Mouse (Mus musculus): Measurements from ENCODE around the gene 9530003J23Rik.
"Not testable (repeated sequence)": the region's sequence is repeated elsewhere in the genome, so short reads cannot be mapped to it uniquely, and the experiment has no call there.

The 9530003J23Rik gene

DNA sequence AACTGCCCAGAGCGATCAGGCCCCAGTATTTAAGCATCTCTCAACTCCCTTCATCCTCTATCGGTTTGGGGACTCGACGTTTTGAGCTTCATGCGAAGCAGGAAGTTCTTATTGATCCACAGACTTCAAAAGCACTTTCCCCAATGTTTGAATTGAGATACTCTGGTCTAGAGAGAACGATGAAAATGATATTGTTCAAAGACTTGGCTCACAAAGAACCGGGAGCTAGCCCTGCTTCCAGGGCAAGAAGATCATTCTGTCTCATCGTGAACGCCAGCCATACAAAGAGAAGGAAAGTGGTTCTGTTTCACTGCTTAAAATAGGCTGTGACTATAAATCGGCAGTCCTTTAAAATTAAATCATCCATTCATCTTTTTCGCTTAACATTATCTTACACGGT, at the start of gene 9530003J23Rik:
Gene 9530003J23Rik, minus strand, starts transcription at position 101 of the 400 bp plus-strand sequence.
- no peak for DNase-seq (ENCODE audit: low spot score in 2 of 2)

DNA sequence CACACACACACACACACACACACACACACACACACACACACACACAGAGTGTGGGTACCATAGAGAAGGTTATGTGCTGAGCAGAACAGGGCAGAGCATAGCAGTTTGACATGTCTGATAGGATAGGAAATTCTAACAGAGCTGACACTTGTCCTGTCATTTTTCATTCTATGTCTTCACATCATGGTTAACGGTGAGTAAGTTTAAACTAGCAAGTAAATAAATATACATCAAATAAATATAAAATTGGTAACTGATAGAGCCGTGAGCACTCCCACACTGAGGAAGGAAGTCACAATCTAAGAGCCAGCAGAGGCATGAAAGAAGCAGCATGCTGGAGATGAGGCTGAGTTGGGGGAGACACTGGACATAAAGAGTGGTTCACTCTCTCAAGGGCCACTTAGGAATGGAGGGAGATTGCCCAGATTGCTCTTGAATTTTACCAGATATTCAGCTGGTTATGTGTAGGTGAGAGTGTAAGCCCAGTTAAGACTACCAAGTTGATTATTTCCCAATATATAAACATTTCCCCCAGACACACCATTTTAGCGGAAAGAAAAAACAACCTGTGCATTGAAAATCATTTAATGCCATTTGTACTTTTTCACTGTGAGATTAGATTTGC, 48.8 kb upstream of the 9530003J23Rik start:
- DNase-seq (ENCODE audit: low spot score in 2 of 2) = no peak

DNA sequence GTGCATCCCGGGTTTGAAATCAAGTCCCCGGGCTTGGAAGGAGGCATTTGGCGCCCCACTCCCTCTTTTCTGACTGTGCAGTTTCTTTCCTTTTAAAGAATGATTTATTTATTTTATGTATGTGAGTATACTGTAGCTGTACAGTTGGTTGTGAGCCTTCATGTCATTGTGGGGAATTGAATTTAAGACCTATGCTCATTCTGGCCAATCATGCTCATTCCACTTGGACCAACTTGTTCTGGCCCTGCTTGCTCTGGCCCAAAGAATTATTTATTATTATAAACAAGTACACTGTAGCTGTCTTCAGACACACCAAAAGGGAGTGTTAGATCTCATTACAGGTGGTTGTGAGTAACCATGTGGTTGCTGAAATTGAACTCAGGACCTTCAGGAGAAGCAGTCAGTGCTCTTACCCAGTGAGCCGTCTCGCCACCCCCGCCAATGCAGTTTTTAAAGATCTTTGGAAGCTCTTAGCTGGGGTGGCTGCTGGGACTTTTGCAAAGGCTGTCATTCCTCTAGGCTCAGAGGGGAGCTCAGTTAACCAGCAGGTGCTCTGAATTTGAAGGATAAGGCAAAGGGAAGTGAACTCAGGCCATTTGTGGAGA, 48.0 kb upstream of the 9530003J23Rik start:
- DNase-seq (ENCODE audit: low spot score in 2 of 2) = no peak

DNA sequence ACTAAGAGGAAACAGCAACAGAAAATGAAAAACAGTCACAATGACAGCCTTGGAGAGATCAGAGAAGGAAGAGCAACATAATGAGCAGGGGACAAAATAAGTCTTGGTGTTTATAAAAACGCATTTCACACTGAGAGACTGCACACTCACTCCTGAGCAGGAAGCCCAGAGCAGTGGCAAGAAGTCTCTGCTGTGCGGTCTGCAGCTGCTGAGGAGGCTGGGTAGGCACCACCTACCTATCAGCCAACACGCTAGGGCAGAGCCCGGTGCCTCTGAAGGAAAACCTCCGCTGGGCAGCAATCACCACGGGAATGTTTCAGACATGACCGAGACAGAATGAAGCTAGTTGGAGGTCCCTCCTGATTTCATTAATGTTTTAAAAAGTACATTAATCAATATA, 47.1 kb upstream of the 9530003J23Rik start:
- not testable (repeated sequence) for DNase-seq (ENCODE audit: low spot score in 2 of 2)

DNA sequence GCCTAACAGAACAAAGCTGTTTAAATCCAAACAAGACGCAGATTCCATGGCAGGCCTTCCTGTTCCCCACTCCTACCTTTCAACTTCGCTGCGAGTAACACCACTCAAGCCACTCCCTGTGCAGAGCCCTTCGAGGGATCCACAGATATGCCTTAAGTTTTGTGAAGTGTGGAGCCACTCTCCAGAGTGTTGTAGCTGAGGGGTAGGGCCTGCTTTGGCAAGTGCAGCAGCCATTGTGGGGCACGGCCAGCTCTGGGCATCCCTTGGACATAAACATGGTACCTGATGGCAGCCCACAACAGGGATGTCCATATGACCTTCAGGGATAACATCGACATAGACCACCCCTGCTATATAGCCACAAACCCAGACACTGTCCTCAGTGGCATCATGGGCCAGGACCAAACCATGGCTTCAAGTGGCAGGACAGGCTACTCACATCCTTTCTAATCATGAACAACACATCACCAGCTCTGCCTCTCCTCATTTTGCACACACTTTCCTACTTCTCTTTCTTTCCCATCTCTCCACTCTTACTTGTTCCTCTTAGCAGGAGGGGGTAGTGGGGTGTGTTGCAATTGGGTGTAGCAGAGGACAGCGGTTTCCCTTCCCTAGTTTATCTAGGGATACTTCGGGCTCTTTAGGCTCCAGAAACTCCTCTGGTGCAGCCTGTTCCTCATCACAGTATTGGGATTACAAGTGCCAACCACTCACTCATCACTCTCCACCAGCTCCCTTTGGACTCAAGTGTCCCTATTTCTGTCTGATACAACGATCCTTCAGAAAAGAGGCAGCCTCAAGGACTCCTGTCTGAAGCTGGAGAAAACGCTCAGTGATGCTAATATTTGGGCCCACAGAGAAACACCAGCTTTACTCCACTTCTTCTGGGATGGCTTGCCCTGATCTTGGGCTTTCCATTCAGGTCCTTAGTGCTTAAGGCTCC, 46.3 kb upstream of the 9530003J23Rik start:
- DNase-seq (ENCODE audit: low spot score in 2 of 2) = no peak

DNA sequence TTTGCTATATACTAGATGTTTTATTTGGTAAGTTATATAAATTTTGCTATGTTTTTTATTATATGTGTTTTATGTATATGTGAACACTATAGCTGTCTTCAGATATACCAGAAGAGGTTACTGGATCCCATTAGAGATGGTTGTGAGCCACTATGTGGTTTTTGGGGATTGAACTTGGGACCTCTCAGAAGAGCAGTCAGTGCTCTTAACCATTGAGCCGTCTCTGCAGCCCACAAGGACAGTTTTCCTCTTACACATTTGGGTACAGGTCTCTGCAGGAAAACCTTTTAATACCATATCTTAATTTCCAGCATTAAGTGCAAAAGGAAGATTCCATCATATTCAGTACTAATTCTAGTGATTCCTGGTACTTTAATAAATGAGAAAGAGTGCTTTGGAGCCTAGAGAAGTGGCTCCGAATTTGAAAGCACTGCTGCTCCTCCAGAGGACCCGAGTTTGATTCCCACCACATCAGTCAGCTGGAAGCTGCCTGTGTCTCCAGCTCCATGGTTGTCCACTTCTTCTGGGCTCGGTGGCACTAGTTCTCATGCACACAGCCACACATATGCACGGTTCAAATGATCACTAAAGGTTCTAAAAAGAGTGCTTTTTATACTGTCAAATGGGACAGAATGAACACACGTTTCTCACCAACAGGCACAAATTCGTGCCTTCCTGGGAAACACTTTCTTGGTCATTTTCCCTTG, 45.5 kb upstream of the 9530003J23Rik start:
- no peak for DNase-seq (ENCODE audit: low spot score in 2 of 2)

DNA sequence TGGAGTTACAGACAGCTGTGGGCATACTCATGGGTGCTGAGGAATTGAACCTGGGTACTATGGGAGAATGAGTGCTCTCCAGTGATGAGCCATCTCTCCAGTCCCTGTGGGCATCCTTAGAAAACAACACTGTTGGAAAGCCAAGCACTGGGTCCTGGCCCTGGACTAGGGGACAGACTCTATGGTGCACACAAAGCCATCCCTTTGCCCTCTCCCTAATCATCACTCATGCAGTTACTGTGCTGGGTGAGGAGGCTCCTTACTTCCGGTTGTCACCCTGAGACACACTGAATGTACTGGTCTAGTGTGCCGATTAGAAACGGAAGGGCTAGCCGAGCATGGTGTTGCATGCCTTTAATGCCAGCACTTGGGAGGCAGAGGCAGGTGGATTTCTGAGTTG, 44.7 kb upstream of the 9530003J23Rik start:
- DNase-seq (ENCODE audit: low spot score in 2 of 2) = not testable (repeated sequence)

DNA sequence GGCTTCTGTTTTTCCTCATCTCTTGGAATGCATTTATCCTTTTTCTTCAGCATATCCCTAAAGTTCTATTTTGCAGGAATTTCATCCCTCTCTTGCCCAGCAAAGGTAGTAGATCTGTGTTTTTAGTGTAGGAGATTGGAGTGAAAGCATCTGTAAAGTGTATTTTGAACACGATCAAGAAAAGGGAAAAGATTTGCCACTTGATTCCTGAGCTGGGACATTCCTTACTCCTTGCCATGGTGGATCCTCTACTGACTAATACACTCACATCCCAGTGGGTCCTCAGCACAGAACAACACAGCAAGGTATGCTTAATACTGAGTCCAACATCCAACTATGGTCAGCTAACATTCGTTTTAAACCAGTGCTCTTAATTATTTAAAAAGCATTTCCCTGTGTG, 44.0 kb upstream of the 9530003J23Rik start:
- DNase-seq (ENCODE audit: low spot score in 2 of 2) = no peak

DNA sequence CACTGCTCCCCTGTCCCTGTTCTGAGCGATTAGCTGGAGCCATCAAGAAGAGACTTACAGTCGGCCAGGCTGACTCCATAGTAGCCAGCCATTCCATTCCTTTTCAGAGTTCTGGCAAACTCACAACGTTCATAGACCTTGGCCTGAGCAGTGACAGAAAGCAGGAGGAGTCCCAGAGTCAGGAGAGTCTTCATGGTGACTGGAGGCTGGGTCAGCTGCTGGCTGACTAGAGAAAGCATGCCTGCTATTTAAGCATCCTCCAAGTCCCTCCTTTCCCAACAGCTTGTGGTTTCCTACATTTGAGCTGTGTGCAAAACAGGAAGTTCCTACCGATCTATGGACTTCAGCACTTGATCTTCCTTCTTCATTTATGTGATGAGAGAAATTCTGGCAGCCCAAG, 43.5 kb upstream of the 9530003J23Rik start, which contains the start of gene Lyz2:
Gene Lyz2, minus strand, starts transcription at position 273 of the 400 bp plus-strand sequence.
- no peak for DNase-seq (ENCODE audit: low spot score in 2 of 2)

DNA sequence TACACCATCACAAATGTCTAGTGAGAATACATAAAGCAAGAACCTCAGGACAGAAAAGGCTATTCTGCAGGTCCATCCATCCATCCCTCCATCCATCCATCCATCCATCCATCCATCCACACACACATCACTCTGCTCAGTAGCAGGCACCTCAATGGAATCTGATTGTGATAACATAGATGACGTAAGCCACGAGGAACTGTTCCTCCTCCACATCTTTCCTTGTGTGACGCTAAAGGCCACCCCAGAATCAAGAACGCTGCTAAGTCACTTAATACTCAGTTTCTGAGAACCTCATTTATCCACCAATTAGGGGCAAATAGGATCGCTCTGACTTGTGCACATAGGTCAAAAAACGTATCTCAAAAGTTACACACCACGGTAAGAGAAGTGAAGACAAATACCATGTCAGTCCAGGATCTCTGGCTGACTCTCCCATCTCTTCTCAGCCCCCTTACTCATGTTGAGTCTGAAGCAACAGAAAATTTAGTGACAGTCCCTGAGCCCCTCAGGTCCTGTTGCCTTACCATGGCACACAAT, 42.9 kb upstream of the 9530003J23Rik start:
- DNase-seq (ENCODE audit: low spot score in 2 of 2) = no peak

DNA sequence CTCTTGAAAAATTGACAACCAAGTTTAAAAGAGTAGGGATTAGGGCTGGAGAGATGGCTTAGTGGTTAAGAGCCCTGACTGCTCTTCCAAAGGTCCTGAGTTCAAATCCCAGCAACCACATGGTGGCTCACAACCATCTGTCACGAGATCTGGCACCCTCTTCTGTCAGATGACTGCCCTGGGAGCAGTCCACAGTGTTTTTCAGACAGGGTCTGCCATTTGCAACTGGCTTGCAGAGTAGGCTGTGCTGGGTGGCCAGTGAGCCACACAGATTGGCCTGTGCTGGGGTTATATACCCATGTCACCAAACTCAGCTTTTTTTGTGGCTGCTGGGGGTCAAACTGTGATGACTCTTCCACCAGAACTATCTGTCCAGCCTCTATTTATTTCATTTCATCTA, 41.5 kb upstream of the 9530003J23Rik start:
- DNase-seq (ENCODE audit: low spot score in 2 of 2) = no peak

DNA sequence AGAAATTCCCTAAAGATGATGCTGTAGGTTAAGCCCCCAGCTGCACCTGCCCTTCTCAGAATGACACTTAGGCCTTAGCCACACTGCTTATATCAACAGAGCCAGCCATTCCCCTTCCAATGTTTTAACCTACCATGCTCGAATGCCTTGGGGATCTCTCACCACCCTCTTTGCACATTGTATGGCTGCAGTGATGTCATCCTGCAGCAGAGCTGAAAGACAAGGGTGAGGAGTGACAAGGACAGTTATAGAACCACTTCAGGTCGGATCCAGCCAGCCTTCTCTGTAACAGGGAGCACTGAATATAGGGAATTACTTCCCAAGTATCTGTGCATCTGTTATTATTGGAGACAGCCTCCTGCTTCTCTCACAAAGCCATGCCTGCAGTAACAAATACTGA, 40.0 kb upstream of the 9530003J23Rik start:
- DNase-seq (ENCODE audit: low spot score in 2 of 2) = not testable (repeated sequence)

DNA sequence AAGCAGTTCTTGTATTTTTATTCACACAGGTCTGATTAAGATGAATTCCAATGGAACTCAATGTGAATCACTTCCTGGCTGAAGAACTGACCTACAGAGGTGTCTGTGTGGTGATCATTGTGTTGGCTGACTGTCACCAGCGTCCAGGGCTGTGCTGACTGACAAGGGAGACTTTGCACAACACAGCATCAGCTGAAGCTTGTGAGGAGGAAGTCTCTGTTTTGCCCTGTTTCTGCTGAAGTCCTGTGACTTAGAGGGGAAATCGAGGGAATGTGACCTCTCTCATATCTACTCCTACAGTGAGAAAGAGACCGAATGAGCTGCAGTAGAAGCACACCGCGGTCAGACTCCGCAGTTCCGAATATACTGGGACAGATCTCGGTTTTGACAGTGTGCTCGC, 39.3 kb upstream of the 9530003J23Rik start:
- DNase-seq (ENCODE audit: low spot score in 2 of 2) = not testable (repeated sequence)

DNA sequence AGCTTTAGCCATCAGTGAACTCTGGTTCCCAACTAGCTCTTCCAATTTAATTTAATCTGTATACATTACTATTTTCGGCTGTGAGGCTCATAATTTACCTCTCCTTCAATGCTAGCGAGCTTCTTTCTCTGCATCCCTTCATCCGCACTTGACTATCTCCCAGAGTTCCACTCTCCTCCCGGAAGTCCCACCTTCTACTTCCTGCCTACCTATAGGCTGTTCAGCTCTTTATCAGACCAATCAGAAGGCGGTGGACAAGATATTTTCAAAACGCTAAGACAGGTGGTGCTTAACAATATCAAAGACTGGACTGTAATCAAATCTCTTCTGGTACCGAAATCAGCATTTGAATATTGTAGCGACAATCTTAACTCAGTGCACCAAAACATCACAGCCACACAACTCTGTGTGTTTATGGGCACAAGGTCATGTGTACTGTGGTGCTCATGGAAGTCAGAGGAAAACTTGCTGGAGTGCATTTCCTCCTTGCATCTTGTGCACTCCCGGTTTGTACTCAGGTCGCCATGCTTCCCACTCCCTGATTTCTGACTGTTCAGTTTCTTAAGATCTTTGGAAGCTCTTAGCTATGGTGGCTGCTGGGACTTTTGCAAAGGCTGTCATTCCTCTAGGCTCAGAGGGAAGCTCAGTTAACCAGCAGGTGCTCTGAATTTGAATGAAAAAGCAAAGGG, 37.3 kb upstream of the 9530003J23Rik start:
- DNase-seq (ENCODE audit: low spot score in 2 of 2) = no peak

DNA sequence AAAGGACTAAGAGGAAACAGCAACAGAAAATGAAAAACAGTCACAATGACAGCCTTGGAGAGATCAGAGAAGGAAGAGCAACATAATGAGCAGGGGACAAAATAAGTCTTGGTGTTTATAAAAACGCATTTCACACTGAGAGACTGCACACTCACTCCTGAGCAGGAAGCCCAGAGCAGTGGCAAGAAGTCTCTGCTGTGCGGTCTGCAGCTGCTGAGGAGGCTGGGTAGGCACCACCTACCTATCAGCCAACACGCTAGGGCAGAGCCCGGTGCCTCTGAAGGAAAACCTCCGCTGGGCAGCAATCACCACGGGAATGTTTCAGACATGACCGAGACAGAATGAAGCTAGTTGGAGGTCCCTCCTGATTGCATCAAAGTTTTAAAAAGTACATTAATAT, 36.1 kb upstream of the 9530003J23Rik start:
- not testable (repeated sequence) for DNase-seq (ENCODE audit: low spot score in 2 of 2)

DNA sequence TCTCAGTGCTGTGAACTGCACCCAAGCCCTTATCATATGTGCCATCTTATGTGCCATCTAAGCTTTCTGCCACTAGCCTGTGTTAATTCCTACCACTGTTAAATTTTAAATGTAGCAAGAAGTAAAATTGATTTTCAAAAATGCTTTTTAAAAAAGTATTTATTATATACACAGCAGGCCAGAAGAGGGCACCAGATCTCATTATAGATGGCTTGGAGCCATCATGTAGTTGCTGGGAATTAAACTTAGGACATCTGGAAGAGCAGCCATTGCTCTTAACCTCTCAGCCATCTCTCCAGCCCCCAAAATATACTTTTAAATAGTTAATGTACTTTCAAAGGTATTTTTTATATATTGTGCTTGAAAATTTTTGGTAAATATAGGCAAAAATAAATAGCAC, 33.5 kb upstream of the 9530003J23Rik start:
- no peak for DNase-seq (ENCODE audit: low spot score in 2 of 2)

DNA sequence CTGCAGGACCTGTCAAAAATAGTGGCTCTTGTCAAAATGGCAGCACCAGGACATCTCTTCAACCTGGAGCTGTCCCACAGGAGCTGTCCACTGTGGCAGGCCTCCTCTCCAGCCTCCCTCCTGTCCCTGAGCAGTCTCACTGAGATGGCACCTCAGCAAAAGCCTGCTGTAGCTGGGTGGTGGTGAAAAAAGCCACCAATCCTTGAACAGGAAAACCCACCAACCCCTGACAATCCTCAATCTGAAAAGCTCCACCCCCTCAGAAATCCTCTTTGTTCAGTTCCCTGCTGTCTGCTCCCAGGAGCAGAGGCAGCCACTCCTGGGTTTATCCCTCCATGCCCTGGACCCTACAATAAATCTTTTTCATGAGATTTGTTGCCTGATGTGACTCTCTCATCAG, 21.4 kb upstream of the 9530003J23Rik start:
- no peak for DNase-seq (ENCODE audit: low spot score in 2 of 2)

DNA sequence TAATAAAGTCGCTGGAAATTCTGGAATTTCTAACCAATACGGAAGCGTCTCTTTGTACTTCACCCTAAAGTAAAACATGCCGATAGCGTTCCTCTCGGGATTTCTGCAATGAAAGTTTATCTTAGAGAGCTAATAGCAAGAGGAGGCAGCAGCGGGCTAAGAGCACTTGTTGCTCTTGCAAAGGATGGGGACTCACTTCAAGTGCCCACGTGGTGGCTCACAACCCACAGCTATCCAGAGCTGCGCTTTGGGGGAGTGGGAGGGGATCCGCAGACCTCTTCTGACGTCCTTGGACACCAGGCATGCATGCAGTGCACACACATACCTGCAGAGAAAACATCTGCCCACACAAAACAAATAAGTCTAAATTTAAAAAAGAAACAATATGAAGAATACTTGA, 2.6 kb downstream of the 9530003J23Rik start:
- DNase-seq (ENCODE audit: low spot score in 2 of 2) = no peak

DNA sequence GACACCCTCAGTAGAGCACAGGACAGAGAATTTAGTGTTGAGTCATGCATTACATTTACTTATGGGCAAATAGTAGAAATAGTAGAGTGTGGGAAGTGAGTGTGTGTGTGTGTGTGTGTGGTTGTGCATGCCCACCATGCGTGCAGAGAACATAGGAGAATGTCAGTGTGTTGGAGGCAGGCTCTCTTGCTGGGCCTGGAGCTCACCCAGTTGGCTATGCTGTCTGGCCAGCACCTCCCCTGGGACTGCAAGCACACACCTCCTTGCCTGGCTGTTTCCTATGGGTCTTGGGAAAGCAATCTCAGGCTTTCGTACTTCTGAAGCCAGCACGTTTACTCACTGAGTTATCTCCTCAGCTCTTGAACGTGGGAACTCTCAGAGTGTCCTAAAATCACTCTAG, 3.7 kb downstream of the 9530003J23Rik start:
- DNase-seq (ENCODE audit: low spot score in 2 of 2) = no peak

DNA sequence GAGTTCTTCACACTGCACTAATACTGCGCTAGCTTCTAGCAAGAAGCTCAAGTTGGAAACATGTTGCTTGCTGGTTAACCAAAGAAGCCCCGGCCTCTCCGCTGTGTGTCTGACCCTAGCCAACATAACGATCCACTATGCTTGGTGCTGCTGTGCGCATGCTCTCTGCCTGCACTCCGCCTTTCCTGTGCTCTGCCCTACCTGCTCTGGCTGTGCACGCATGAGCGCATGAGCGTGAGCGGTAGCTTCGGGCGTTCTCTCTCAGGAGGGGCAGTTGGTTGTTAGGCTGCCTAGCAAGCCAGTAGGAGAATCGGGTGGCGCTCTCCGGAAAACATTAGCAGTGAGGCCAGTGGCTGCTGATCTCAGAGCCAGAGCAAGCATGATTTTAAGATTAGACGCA, 8.7 kb downstream of the 9530003J23Rik start:
- no peak for DNase-seq (ENCODE audit: low spot score in 2 of 2)

DNA sequence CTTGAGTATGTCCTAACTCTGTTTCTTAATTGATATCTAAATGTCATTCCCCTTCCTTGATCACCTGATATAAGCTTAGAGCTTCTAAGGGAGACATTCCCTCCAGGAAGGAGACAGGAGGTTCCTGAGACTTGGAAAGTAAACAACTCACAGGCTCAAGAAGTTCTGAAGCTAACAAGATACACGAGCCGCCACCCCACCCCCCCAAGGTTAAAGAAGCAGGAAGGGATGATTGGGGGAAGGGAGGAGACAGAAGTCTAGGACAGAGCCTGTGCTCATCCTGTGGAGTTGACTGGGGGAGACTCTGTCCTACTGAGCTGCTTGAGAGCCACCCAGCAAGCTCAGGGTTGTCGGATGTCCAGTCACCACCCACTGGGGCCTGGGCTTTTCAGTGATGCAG, 12.5 kb downstream of the 9530003J23Rik start:
- no peak for DNase-seq (ENCODE audit: low spot score in 2 of 2)

Measured in frontal cortex, postnatal 36 days (tissue).